Mouse (Mus musculus) induced T-regulatory cell, adult 2 months (primary cell): ENCODE data around the gene Raet1e.
"Not testable (repeated sequence)": the region's sequence is repeated elsewhere in the genome, so short reads cannot be mapped to it uniquely, and the experiment has no call there.

ENCODE experiments used
- DNase-seq: peaks from one replicate; pipeline ENCODE4 v3.0.0-alpha.2; 2012; ENCODE audit warnings: low read depth

Gene Raet1e

GRCm38 (mm10) chr10:22158310-22158999, at the start of gene Raet1e, which contains the start of gene H60b:
Raet1e (plus strand) TSS chr10:22158569.
H60b (plus strand) TSS chr10:22158586.
- peak; percentile 59 for DNase-seq

- DNase-seq, result peak; percentile 67
Measured at GRCm38 (mm10) chr10:22140665-22141280, 17.6 kb upstream of the Raet1e start.

GRCm38 (mm10) chr10:22142194-22142593, 16.2 kb upstream of the Raet1e start:
- DNase-seq, result peak; percentile 79

GRCm38 (mm10) chr10:22142926-22143325, 15.4 kb upstream of the Raet1e start:
- DNase-seq, result no peak

GRCm38 (mm10) chr10:22148441-22149072, 9.8 kb upstream of the Raet1e start:
- peak; percentile 89 for DNase-seq

- DNase-seq, result peak; percentile 63
Measured at GRCm38 (mm10) chr10:22149073-22149690, 9.2 kb upstream of the Raet1e start, which contains the start of gene E030030I06Rik. E030030I06Rik (minus strand) TSS chr10:22149270.

GRCm38 (mm10) chr10:22149691-22150465, 8.5 kb upstream of the Raet1e start:
- peak; percentile 37 for DNase-seq

GRCm38 (mm10) chr10:22150593-22150992, 7.8 kb upstream of the Raet1e start:
- DNase-seq, result peak; percentile 65

GRCm38 (mm10) chr10:22151056-22151862, 7.1 kb upstream of the Raet1e start:
- DNase-seq, result peak; percentile 51

GRCm38 (mm10) chr10:22151863-22152640, 6.3 kb upstream of the Raet1e start:
- peak; percentile 43 for DNase-seq

- not testable (repeated sequence) for DNase-seq
Measured at GRCm38 (mm10) chr10:22153147-22153690, 5.2 kb upstream of the Raet1e start.

GRCm38 (mm10) chr10:22154127-22154526, 4.2 kb upstream of the Raet1e start:
- peak; percentile 44 for DNase-seq

GRCm38 (mm10) chr10:22154871-22155799, 3.2 kb upstream of the Raet1e start:
- no peak for DNase-seq

GRCm38 (mm10) chr10:22159131-22159561, 777 bp downstream of the Raet1e start:
- no peak for DNase-seq

GRCm38 (mm10) chr10:22159581-22160140, 1.3 kb downstream of the Raet1e start:
- DNase-seq, result no peak

- DNase-seq, result not testable (repeated sequence)
Measured at GRCm38 (mm10) chr10:22163279-22163678, 4.9 kb downstream of the Raet1e start.

GRCm38 (mm10) chr10:22163705-22164583, 5.6 kb downstream of the Raet1e start:
- peak; percentile 69 for DNase-seq
